Mouse (Mus musculus): ENCODE results near the gene Gm21985. TPM values are rescaled to one million over a fixed set of nuclear protein-coding genes. Genes with fewer than 3 reads are reported as not detected.
A peak's percentile ranks its signal among the peaks of the same experiment; 100 is the strongest.

Gm21985 gene
- total RNA-seq, 2 experiments from 2014 or later, result 0.64 TPM; not detected in 1

- intact Hi-C loops (cut with DNase I), result no loop called here
- DNase-seq, result no peak
These were observed 52.8 kb downstream of the Gm21985 start for GRCm38 (mm10) chr2:112318905-112319304.

GRCm38 (mm10) chr2:112328069-112328777 lies 62.1 kb downstream of the Gm21985 start:
- DNase-seq, result no peak
- intact Hi-C loops (cut with DNase I), result no loop called here

- intact Hi-C loops (cut with DNase I), result no loop called here
- DNase-seq, result no peak
These were observed 66.2 kb downstream of the Gm21985 start for GRCm38 (mm10) chr2:112332051-112332898.

GRCm38 (mm10) chr2:112337211-112337610 lies 71.1 kb downstream of the Gm21985 start:
- DNase-seq, result no peak
- intact Hi-C loops (cut with DNase I), result no loop called here

- DNase-seq, result no peak
- intact Hi-C loops (cut with DNase I), result no loop called here
These were observed 73.6 kb downstream of the Gm21985 start for GRCm38 (mm10) chr2:112339736-112340135.

- intact Hi-C loops (cut with DNase I), result no loop called here
These were observed 75.0 kb downstream of the Gm21985 start for GRCm38 (mm10) chr2:112341117-112341516.

GRCm38 (mm10) chr2:112348246-112348645 lies 82.1 kb downstream of the Gm21985 start:
- DNase-seq, result no peak
- intact Hi-C loops (cut with DNase I), result no loop called here

More at GRCm38 (mm10) chr2:112341117-112341516, 75.0 kb downstream of the Gm21985 start:
- no peak for DNase-seq

GRCm38 (mm10) chr2:112353685-112354455 lies 87.8 kb downstream of the Gm21985 start:
- DNase-seq, result no peak
- intact Hi-C loops (cut with DNase I), result no loop called here

- intact Hi-C loops (cut with DNase I), result no loop called here
- DNase-seq, result no peak
These were observed 93.5 kb downstream of the Gm21985 start for GRCm38 (mm10) chr2:112359611-112360010.

GRCm38 (mm10) chr2:112360012-112360780 lies 94.1 kb downstream of the Gm21985 start:
- DNase-seq, result no peak
- intact Hi-C loops (cut with DNase I), result no loop called here

GRCm38 (mm10) chr2:112360781-112361169 lies 94.7 kb downstream of the Gm21985 start:
- DNase-seq, result no peak
- intact Hi-C loops (cut with DNase I), result no loop called here

- intact Hi-C loops (cut with DNase I), result loop anchor here (5.0 kb wide), 1 partner anchor 100 kb away; the partner anchor contains the start of genes Gm21985 and Slc12a6
- no peak for DNase-seq
These were observed 101.1 kb downstream of the Gm21985 start for GRCm38 (mm10) chr2:112367222-112367621.

- intact Hi-C loops (cut with DNase I), result loop anchor here (5.0 kb wide), 1 partner anchor 101 kb away; the partner anchor contains the start of genes Gm21985 and Slc12a6
- peak; percentile 89 for DNase-seq
These were observed 101.9 kb downstream of the Gm21985 start, which contains the start of gene Emc4 for GRCm38 (mm10) chr2:112367726-112368673. TSS of gene Emc4 (minus strand) at chr2:112368027.

- intact Hi-C loops (cut with DNase I), result loop anchor here (5.0 kb wide), 1 partner anchor 103 kb away; the partner anchor contains the start of genes Gm21985 and Slc12a6
- DNase-seq, result peak; percentile 14
These were observed 103.8 kb downstream of the Gm21985 start for GRCm38 (mm10) chr2:112369941-112370340.

GRCm38 (mm10) chr2:112373141-112373540 lies 107.0 kb downstream of the Gm21985 start:
- intact Hi-C loops (cut with DNase I), result no loop called here
- DNase-seq, result peak; percentile 4

GRCm38 (mm10) chr2:112374610-112375009 lies 108.5 kb downstream of the Gm21985 start:
- no peak for DNase-seq
- intact Hi-C loops (cut with DNase I), result loop anchor here (5.0 kb wide), 2 partner anchors 78 to 103 kb away; partner anchors contain the start of gene Emc7

- DNase-seq, result peak; percentile 96
- intact Hi-C loops (cut with DNase I), result loop anchor here (5.0 kb wide), 2 partner anchors 73 to 98 kb away; partner anchors contain the start of gene Emc7
These were observed 113.1 kb downstream of the Gm21985 start, which contains the start of gene Katnbl1 for GRCm38 (mm10) chr2:112378973-112379898. TSS of gene Katnbl1 (plus strand) at chr2:112379211.

All from left cerebral cortex, postnatal 4 days (tissue).